Mouse (Mus musculus) kidney, embryonic 14.5 days (tissue): ENCODE measurements around the gene 1520401A03Rik. TPM values are rescaled to one million over a fixed set of nuclear protein-coding genes. Genes with fewer than 3 reads are reported as not detected.

Experiments
- ATAC-seq: fragments of 200-750 bp; cut with Nextera tagmentation; 2 replicates; pipeline ENCODE4 v1.8.0; 2017; ENCODE audit warnings: moderate number of reproducible peaks, mild to moderate bottlenecking, moderate TSS enrichment, moderate library complexity; ENCODE audit not compliant: low FRiP score, low TSS enrichment
- H3K27ac ChIP-seq: fragments of 300-500 bp; sonication (generic); 2 replicates; pipeline ENCODE4 v1.5.1; 2014; ENCODE audit warnings: low read depth, mild to moderate bottlenecking, low read length, moderate library complexity, mixed read lengths
- H3K27me3 ChIP-seq: fragments of 300-500 bp; sonication (generic); 2 replicates; pipeline ENCODE4 v1.6.1; 2014; ENCODE audit warnings: mild to moderate bottlenecking, low read length; ENCODE audit not compliant: control insufficient read depth, insufficient read depth
- H3K36me3 ChIP-seq: fragments of 300-500 bp; sonication (generic); 2 replicates; pipeline ENCODE4 v1.6.1; 2014; ENCODE audit warnings: low read length, mixed read lengths; ENCODE audit not compliant: control insufficient read depth, insufficient read depth
- H3K4me1 ChIP-seq: fragments of 300-500 bp; sonication (generic); 2 replicates; pipeline ENCODE4 v1.6.1; 2014; ENCODE audit warnings: low read length, mixed read lengths; ENCODE audit not compliant: control insufficient read depth, insufficient read depth
- H3K4me2 ChIP-seq: fragments of 300-500 bp; sonication (generic); replicated peaks from 2 replicates; pipeline ENCODE4 v1.6.1; 2014; ENCODE audit warnings: low read depth, mild to moderate bottlenecking, low read length
- H3K4me3 ChIP-seq: fragments of 300-500 bp; sonication (generic); 2 replicates; pipeline ENCODE4 v1.5.1; 2014; ENCODE audit warnings: mild to moderate bottlenecking, low read length
- H3K9ac ChIP-seq: fragments of 300-500 bp; sonication (generic); 2 replicates; pipeline ENCODE4 v1.6.1; 2014; ENCODE audit warnings: low read depth, mild to moderate bottlenecking, low read length, moderate library complexity
- H3K9me3 ChIP-seq: fragments of 300-500 bp; sonication (generic); 2 replicates; pipeline ENCODE4 v1.6.1; 2016; ENCODE audit warnings: low read length; ENCODE audit not compliant: control insufficient read depth
- WGBS: fragments of 180-500 bp; shearing (Covaris S2); extraction: QIAGEN DNeasy Blood & Tissue Kit; methylation state at CpG from one replicate; pipeline ENCODE4 v1.1.7; 2014; 5-methylcytosine and 5-hydroxymethylcytosine counted together
- polyA plus RNA-seq: library from polyadenylated mRNA; unstranded; fragments of >200 nt; fragmentation: Nextera tagmentation; extraction: Ambion mirVana; gene quantifications from 2 replicates; pipeline ENCODE4 v1.2.1, GENCODE M21; 2014

The 1520401A03Rik gene
- polyA plus RNA-seq, 1 experiment from 2014 or later = 0.15 TPM

GRCm38 (mm10) chr17:23758801-23759200 is 36.2 kb upstream of the 1520401A03Rik start:
- no peak for ATAC-seq
- 84% methylated on average over 8 of the region's 8 CpGs for WGBS
- Histone ChIP-seq H3K4me3 (no peak overlapping the region), H3K36me3 (peaks cover 72% of the 10 kb centered on the region), H3K4me1 (no peaks in the 10 kb centered on the region), H3K4me2 (no peak overlapping the region), H3K9ac (no peak overlapping the region), H3K27me3 (no peaks in the 10 kb centered on the region), H3K9me3 (no peaks in the 10 kb centered on the region), H3K27ac (no peak overlapping the region)

GRCm38 (mm10) chr17:23757581-23757980 is 35.0 kb upstream of the 1520401A03Rik start:
- H3K4me1 ChIP-seq = no peaks in the 10 kb centered on the region
- no peaks in the 10 kb centered on the region for H3K27me3 ChIP-seq
- H3K36me3 ChIP-seq = peaks cover 81% of the 10 kb centered on the region
- H3K4me3 ChIP-seq = no peak overlapping the region
- H3K9ac ChIP-seq = no peak overlapping the region
- 93% methylated on average over 9 of the region's 9 CpGs for WGBS
- ATAC-seq = no peak
- H3K4me2 ChIP-seq = no peak overlapping the region
- H3K27ac ChIP-seq = no peak overlapping the region
- no peaks in the 10 kb centered on the region for H3K9me3 ChIP-seq

- Histone ChIP-seq H3K27me3 (no peaks in the 10 kb centered on the region), H3K9me3 (no peaks in the 10 kb centered on the region), H3K36me3 (peaks cover 72% of the 10 kb centered on the region), H3K27ac (peak overlapping the region; percentile 24; the same call in 1 of the 2 replicates), H3K9ac (no peak overlapping the region), H3K4me3 (no peak overlapping the region), H3K4me1 (no peaks in the 10 kb centered on the region), H3K4me2 (no peak overlapping the region; the same call in 1 of the 2 replicates)
- 88% methylated on average over 13 of the region's 13 CpGs for WGBS
- peak; percentile 48; the same call in 1 of the 2 replicates for ATAC-seq
Observed at GRCm38 (mm10) chr17:23755689-23756088, 33.1 kb upstream of the 1520401A03Rik start.

GRCm38 (mm10) chr17:23749400-23750191 is 27.0 kb upstream of the 1520401A03Rik start:
- Histone ChIP-seq H3K27me3 (peaks cover 15% of the 10 kb centered on the region), H3K4me2 (peak overlapping the region; percentile 26; the same call in 1 of the 2 replicates), H3K9ac (no peak overlapping the region), H3K9me3 (no peaks in the 10 kb centered on the region), H3K4me1 (peaks cover 23% of the 10 kb centered on the region), H3K36me3 (peaks cover 23% of the 10 kb centered on the region), H3K4me3 (peak overlapping the region; percentile 14; the same call in 1 of the 2 replicates), H3K27ac (no peak overlapping the region)
- 83% methylated on average over 11 of the region's 11 CpGs for WGBS
- no peak for ATAC-seq

GRCm38 (mm10) chr17:23748631-23749391 is 26.2 kb upstream of the 1520401A03Rik start:
- H3K4me1 ChIP-seq = peaks cover 25% of the 10 kb centered on the region
- peaks cover 23% of the 10 kb centered on the region for H3K27me3 ChIP-seq
- no peak overlapping the region for H3K27ac ChIP-seq
- peaks cover 22% of the 10 kb centered on the region for H3K36me3 ChIP-seq
- H3K4me3 ChIP-seq = peak overlapping the region; percentile 14; the same call in 1 of the 2 replicates
- no peaks in the 10 kb centered on the region for H3K9me3 ChIP-seq
- 0 out of 2 replicates have a peak, but pooled peaks have one; percentile 17 for ATAC-seq
- WGBS = 30% methylated on average over 10 of the region's 10 CpGs
- peak overlapping the region; percentile 26; the same call in 1 of the 2 replicates for H3K4me2 ChIP-seq
- no peak overlapping the region for H3K9ac ChIP-seq

GRCm38 (mm10) chr17:23748026-23748425 is 25.4 kb upstream of the 1520401A03Rik start:
- peaks cover 25% of the 10 kb centered on the region for H3K4me1 ChIP-seq
- H3K36me3 ChIP-seq = peaks cover 14% of the 10 kb centered on the region
- no peak for ATAC-seq
- no peak overlapping the region for H3K4me2 ChIP-seq
- H3K4me3 ChIP-seq = no peak overlapping the region
- H3K27me3 ChIP-seq = peaks cover 31% of the 10 kb centered on the region
- 24% methylated on average over 6 of the region's 6 CpGs for WGBS
- H3K9ac ChIP-seq = no peak overlapping the region
- H3K27ac ChIP-seq = no peak overlapping the region
- no peaks in the 10 kb centered on the region for H3K9me3 ChIP-seq

GRCm38 (mm10) chr17:23747471-23747870 is 24.9 kb upstream of the 1520401A03Rik start:
- peaks cover 26% of the 10 kb centered on the region for H3K4me1 ChIP-seq
- no peak overlapping the region for H3K27ac ChIP-seq
- H3K4me3 ChIP-seq = no peak overlapping the region
- peaks cover 9% of the 10 kb centered on the region for H3K36me3 ChIP-seq
- no peak for ATAC-seq
- no peaks in the 10 kb centered on the region for H3K9me3 ChIP-seq
- no peak overlapping the region for H3K4me2 ChIP-seq
- H3K9ac ChIP-seq = no peak overlapping the region
- 87% methylated on average over 3 of the region's 3 CpGs for WGBS
- H3K27me3 ChIP-seq = peaks cover 36% of the 10 kb centered on the region

GRCm38 (mm10) chr17:23746767-23747166 is 24.2 kb upstream of the 1520401A03Rik start:
- no peak overlapping the region for H3K4me3 ChIP-seq
- H3K36me3 ChIP-seq = peaks cover 2% of the 10 kb centered on the region; the same call in 1 of the 2 replicates
- no peak overlapping the region for H3K4me2 ChIP-seq
- H3K4me1 ChIP-seq = peaks cover 30% of the 10 kb centered on the region
- ATAC-seq = no peak
- H3K27me3 ChIP-seq = peaks cover 43% of the 10 kb centered on the region
- no peaks in the 10 kb centered on the region for H3K9me3 ChIP-seq
- H3K9ac ChIP-seq = no peak overlapping the region
- 84% methylated on average over 3 of the region's 3 CpGs for whole genome bisulfite sequencing
- H3K27ac ChIP-seq = no peak overlapping the region
